Mouse (Mus musculus) mouse trophoblast stem cell (cell line): Measurements from ENCODE around the gene Zfp750.

Experiments
- in situ Hi-C, 2 experiments: fragments of 300-500 bp; cut with MseI, MboI; formaldehyde crosslinking; loops; 2 replicates in 1 of 2; 3 replicates in 1 of 2; pipeline ENCODE4 v1.15.1; 2025

The Zfp750 gene

GRCm38 (mm10) chr11:121542471-121542870 is 23.3 kb upstream of the Zfp750 start:
- in situ Hi-C loops = no loop called here

- in situ Hi-C loops = no loop called here
These were observed 17.4 kb upstream of the Zfp750 start for GRCm38 (mm10) chr11:121536528-121536927.

GRCm38 (mm10) chr11:121529747-121530146 is 10.6 kb upstream of the Zfp750 start:
- in situ Hi-C loops = no loop called here

- in situ Hi-C loops = no loop called here
These were observed 5.1 kb upstream of the Zfp750 start for GRCm38 (mm10) chr11:121524191-121524590.

DNA sequence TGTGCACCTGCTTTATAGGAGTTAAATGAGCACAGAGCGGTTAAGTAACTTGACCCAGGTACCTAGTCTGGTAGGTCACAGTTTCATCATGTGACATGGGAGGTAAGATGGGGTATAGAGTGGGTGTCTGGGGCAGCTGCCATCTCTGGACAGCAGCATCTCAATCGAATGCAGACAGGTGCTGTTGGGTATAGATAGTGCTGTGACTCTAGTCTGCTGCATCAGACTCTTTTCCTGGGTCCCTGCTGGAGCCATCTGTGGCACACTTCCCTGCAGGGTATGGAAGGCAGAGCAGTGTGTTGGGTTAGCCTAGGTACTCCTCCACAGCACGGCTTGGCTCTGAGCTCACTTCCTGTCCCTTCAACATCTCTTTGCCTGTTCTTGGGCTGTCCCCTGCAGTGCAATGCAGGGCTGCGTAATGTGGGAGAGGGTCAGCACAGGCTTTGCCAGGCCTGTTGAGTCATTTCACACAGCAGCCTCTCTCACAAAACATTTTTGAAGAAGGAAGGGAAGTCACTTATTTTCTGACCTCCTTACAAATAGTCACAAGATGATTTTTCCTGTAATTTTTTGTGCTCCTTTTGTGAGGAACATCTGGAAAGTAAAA is 3.1 kb upstream of the Zfp750 start:
- in situ Hi-C loops = no loop called here

- in situ Hi-C loops = no loop called here
These were observed 1.6 kb upstream of the Zfp750 start for GRCm38 (mm10) chr11:121520761-121521160.

- in situ Hi-C loops = no loop called here
These were observed 570 bp upstream of the Zfp750 start for GRCm38 (mm10) chr11:121519703-121520102.

- in situ Hi-C loops = no loop called here
These were observed 1.3 kb downstream of the Zfp750 start for GRCm38 (mm10) chr11:121517687-121518465.

DNA sequence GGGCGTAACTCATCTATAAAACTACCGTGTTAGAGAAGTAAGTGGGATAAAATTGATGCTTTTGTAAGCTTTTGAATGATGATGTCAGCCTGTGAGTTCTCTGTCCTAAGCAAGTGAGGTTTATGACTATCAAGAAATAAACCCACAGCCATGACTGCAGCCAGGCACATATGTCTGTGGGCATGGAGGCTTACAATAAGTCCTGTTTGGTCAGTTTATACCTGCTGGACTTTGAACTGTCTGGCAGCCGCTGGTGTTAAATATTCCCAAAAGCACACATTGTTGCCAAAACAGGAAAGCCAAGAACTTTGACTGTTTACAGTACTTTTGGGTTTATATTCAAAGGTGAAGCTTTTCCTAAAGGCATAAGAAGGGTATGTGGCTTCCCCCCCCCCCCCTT is 2.2 kb downstream of the Zfp750 start:
- in situ Hi-C loops = no loop called here

DNA sequence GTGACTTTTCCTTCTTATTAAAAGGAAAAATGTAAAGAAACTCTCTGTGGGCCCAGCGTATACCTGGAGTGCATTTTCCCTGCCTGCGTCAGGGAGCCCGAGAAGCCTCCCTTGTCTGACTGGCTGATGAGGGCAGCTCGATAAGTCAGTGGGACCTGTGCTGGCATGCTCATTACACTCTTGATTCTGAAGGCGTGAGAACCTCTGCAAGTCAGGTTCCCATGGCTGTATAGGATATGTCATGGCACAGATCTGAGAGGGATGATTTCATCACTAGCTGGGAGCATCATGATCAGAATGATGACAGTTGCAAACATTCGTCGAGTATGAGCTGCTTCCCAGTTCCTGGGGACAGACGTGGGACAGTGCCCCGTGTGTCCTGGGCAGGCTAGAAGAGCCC is 3.1 kb downstream of the Zfp750 start:
- in situ Hi-C loops = no loop called here

- in situ Hi-C loops = no loop called here
These were observed 6.1 kb downstream of the Zfp750 start for GRCm38 (mm10) chr11:121512896-121513572.

- in situ Hi-C loops = no loop called here
These were observed 8.5 kb downstream of the Zfp750 start for GRCm38 (mm10) chr11:121510512-121511246.

- in situ Hi-C loops = no loop called here
These were observed 10.7 kb downstream of the Zfp750 start for GRCm38 (mm10) chr11:121508478-121508877.

DNA sequence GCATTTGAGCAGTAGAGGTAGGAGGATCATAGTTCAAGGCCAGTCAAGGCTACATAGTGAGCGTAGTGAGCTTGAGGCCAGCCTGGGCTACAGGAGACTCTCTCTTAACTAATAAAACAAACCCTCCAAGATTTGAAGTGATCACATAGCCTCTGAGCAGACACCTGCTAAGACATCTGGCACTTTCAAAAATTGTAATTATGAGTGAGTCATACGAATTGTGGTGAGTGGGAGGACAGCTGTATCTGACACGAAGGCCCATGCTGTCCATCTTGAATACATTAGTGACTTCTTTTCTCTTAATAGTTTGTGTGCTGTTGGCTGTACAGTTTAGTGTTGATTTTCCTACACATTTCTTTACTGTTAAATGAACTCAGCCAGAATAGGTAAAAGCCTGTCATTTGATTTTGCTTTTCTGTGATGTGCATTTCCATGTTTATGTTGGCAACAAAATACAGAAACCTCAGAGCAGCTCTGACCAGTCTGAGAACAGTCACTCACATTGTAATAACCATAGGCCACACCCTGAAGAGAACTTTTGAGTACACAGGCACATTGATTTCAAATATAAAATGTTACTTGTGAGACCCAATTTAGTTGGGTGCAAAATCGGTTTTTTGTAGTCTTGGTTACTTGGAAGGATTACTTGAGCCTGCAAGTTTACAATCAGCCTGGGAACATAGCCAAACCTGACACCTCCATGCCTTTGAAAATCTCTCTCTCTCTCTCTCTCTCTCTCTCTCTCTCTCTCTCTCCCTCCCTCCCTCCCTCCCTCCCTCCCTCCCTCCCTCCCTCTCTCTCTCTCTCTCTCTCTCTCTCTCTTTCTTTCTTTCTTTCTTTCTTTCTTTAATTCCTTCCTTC is 16.9 kb downstream of the Zfp750 start:
- in situ Hi-C loops = no loop called here

GRCm38 (mm10) chr11:121501525-121501924 is 17.6 kb downstream of the Zfp750 start:
- in situ Hi-C loops = no loop called here

DNA sequence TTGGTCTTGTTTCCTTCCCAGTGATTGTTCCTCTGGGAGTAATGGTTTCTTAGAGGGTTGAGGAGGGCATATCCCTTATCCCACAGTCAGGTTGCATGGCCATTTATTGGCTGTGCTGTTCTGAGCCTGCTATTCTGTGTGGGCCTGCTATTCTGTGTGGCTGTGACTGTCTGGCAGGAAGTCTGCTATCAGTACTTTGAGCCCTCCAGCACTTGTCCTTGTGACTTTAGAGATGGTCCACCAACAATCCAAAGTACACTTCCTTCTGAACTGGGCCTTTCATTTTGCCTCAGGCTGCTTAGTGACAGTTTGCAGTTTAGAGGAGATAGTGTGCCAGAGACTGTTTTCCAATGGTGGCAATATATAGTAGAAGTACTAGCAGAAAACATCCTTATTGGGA is 18.5 kb downstream of the Zfp750 start:
- in situ Hi-C loops = no loop called here

DNA sequence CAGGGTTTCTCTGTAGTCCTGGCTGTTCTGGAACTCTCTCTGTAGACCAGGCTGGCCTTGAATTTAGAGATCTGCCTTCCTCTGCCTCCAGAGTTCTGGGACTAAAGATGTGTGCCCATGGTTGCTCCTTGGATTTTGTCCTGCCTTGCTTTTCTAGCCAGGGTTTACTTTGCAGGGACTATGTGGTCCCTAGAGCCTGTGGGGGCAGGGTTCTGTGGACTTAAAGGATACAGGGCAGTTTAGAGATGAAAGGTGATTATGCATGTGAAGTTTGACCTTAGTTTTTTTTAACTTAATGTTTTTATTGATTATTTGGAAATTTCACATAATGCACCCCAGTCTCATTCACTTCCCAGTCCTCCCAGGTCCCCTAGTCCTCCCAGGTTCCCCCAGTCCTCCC is 28.5 kb downstream of the Zfp750 start:
- in situ Hi-C loops = no loop called here

- in situ Hi-C loops = no loop called here
These were observed 33.3 kb downstream of the Zfp750 start for GRCm38 (mm10) chr11:121485882-121486281.

DNA sequence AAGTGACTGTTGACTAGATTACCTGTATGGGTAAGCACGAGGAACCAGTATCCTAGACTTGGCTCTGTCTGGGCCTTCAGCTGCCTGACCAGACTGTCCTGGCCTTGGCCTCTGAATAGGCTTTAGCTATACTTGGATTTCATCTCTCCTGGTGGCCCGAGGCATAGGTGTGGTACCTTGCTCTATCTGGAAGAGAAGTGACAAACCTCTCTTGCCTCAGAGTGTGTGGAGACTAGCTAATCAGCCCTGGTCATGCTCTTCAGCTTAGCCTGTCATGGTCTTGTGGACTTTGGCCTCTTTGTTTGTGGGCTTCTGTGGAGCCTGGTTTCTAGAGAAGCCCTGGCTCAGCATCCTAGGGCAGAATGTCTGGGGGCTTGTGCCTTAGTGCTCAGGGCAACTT is 38.0 kb downstream of the Zfp750 start:
- in situ Hi-C loops = no loop called here

- in situ Hi-C loops = loop anchor here in 1 of 2 experiments (5.0 kb wide), 1 partner anchor 88 kb away; no protein-coding TSS in a partner anchor
These were observed 39.5 kb downstream of the Zfp750 start for GRCm38 (mm10) chr11:121479476-121480203.
